Mouse (Mus musculus) kidney, postnatal 0 days (tissue): Measurements from ENCODE around the gene Mmel1. TPM values are rescaled to one million over a fixed set of nuclear protein-coding genes. Genes with fewer than 3 reads are reported as not detected.

Experiments used
- ATAC-seq: fragments of 200-750 bp; cut with Nextera tagmentation; replicated peaks from 2 replicates; pipeline ENCODE4 v1.8.0; 2017; ENCODE audit warnings: low read depth, moderate number of reproducible peaks, moderate TSS enrichment, moderate library complexity; ENCODE audit not compliant: low FRiP score
- DNase-seq: peaks from one replicate; pipeline ENCODE4 v3.0.0-alpha.2; 2016; ENCODE audit warnings: low spot score
- H3K27ac ChIP-seq: fragments of 300-500 bp; sonication (generic); 2 replicates; pipeline ENCODE4 v1.5.1; 2014; ENCODE audit warnings: mild to moderate bottlenecking
- H3K27me3 ChIP-seq: fragments of 300-500 bp; sonication (generic); 2 replicates; pipeline ENCODE4 v1.6.1; 2014; ENCODE audit warnings: low read length, mixed read lengths; ENCODE audit not compliant: insufficient read depth
- H3K36me3 ChIP-seq: fragments of 300-500 bp; sonication (generic); 2 replicates; pipeline ENCODE4 v1.6.1; 2014; ENCODE audit warnings: low read length, mixed read lengths; ENCODE audit not compliant: insufficient read depth
- H3K4me1 ChIP-seq: fragments of 300-500 bp; sonication (generic); replicated peaks from 2 replicates; pipeline ENCODE4 v1.6.1; 2014; ENCODE audit warnings: antibody characterized with exemption, low read length, mixed read lengths; ENCODE audit not compliant: insufficient read depth
- H3K4me2 ChIP-seq: fragments of 300-500 bp; sonication (generic); 2 replicates; pipeline ENCODE4 v1.6.1; 2014; ENCODE audit warnings: mild to moderate bottlenecking, low read length, moderate library complexity, mixed read lengths
- H3K4me3 ChIP-seq: fragments of 300-500 bp; sonication (generic); replicated peaks from 2 replicates; pipeline ENCODE4 v1.5.1; 2014; ENCODE audit warnings: low read depth, low read length
- H3K9ac ChIP-seq: fragments of 300-500 bp; sonication (generic); 2 replicates; pipeline ENCODE4 v1.6.1; 2014; ENCODE audit warnings: low read depth, low read length
- H3K9me3 ChIP-seq: fragments of 300-500 bp; sonication (generic); replicated peaks from 2 replicates; pipeline ENCODE4 v1.6.1; 2016; ENCODE audit warnings: low read length, inconsistent platforms, mixed read lengths
- CTCF ChIP-seq: IDR thresholded peaks from 2 replicates; pipeline ENCODE4 v1.5.1; 2016; ENCODE audit warnings: antibody characterized with exemption, low read depth, mild to moderate bottlenecking, moderate library complexity
- WGBS: fragments of 180-500 bp; shearing (Covaris S2); extraction: QIAGEN DNeasy Blood & Tissue Kit; methylation state at CpG from one replicate; pipeline ENCODE4 v1.1.7; 2014; 5-methylcytosine and 5-hydroxymethylcytosine counted together
- polyA plus RNA-seq: library from polyadenylated mRNA; unstranded; fragments of >200 nt; fragmentation: Nextera tagmentation; extraction: Ambion mirVana; gene quantifications from 2 replicates; pipeline ENCODE4 v1.2.1, GENCODE M21; 2015

Gene Mmel1
- polyA plus RNA-seq, 1 experiment from 2014 or later: not detected

- peak; percentile 69 for DNase-seq
- TF ChIP-seq CTCF: no peak
- WGBS: 28% methylated on average over 5 of the region's 5 CpGs
Observed at GRCm38 (mm10) chr4:154927899-154928337, 58.5 kb downstream of the Mmel1 start.

GRCm38 (mm10) chr4:154928395-154929087, 59.2 kb downstream of the Mmel1 start, which contains the start of gene Tnfrsf14:
TSS of gene Tnfrsf14 (minus strand) at chr4:154928563.
- 49% methylated on average over 12 of the region's 12 CpGs for WGBS
- H3K27me3 ChIP-seq: no peaks in the 10 kb centered on the region; the same call in 1 of the 2 replicates
- H3K9ac ChIP-seq: peak within 1 kb of the TSS; percentile 35; the same call in 1 of the 2 replicates
- no peaks in the 10 kb centered on the region for H3K36me3 ChIP-seq
- peak within 1 kb of the TSS; percentile 10 for H3K4me3 ChIP-seq
- peaks cover 3% of the 10 kb centered on the region for H3K4me1 ChIP-seq
- H3K27ac ChIP-seq: peak within 1 kb of the TSS; percentile 31
- no peaks in the 10 kb centered on the region for H3K9me3 ChIP-seq
- ATAC-seq (no peak), DNase-seq (no peak)
- TF ChIP-seq CTCF: no peak
- peak within 1 kb of the TSS; percentile 42 for H3K4me2 ChIP-seq

More at GRCm38 (mm10) chr4:154927899-154928337, 58.5 kb downstream of the Mmel1 start:
- H3K27ac ChIP-seq: peak overlapping the region; percentile 31; the same call in 1 of the 2 replicates
- peak overlapping the region; percentile 35; the same call in 1 of the 2 replicates for H3K9ac ChIP-seq
- peak overlapping the region; percentile 42 for H3K4me2 ChIP-seq
- no peaks in the 10 kb centered on the region for H3K36me3 ChIP-seq
- no peaks in the 10 kb centered on the region for H3K9me3 ChIP-seq
- no peaks in the 10 kb centered on the region; the same call in none of the 2 replicates for H3K4me1 ChIP-seq
- no peaks in the 10 kb centered on the region; the same call in 1 of the 2 replicates for H3K27me3 ChIP-seq
- no peak for ATAC-seq
- H3K4me3 ChIP-seq: peak overlapping the region; percentile 10

- Histone ChIP-seq H3K27me3 (no peaks in the 10 kb centered on the region; the same call in 1 of the 2 replicates), H3K27ac (no peak overlapping the region), H3K9ac (no peak overlapping the region), H3K4me3 (no peak overlapping the region), H3K4me2 (no peak overlapping the region), H3K4me1 (peaks cover 3% of the 10 kb centered on the region), H3K36me3 (no peaks in the 10 kb centered on the region), H3K9me3 (no peaks in the 10 kb centered on the region)
- no peak for ATAC-seq
- WGBS: 55% methylated on average over 12 of the region's 12 CpGs
- no peak for TF ChIP-seq CTCF
- peak; percentile 8 for DNase-seq
Observed at GRCm38 (mm10) chr4:154929088-154929660, 59.8 kb downstream of the Mmel1 start.

DNA sequence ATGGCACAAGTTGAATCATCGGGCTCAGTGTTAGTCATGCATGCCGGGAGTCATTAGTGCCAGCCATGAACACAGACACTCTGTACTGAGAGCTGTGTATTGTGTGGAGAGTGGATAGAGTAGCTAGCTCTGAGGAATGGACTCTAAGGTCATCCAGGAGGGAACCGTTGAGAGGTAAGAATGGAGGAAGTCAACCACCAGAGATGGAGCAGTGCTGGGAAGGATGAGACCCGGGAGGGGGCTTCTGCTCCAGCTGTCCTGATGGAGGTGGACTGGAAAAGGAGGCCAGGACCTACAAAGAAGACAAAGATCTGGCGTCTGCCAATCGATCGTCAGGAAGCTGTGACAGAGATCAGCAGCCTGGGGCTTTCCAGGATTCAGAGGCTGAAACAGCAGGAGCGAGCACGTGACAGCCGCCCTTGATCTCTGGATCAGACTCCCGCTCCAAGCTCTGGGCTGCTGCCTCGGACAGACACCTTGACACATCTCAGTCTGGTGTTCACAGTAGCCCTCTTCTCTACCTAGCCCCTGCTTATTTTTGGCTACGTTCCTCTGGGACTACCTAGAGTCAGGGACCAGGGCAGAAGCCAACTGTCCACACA, 64.0 kb downstream of the Mmel1 start:
- H3K4me1 ChIP-seq: peaks cover 3% of the 10 kb centered on the region; the same call in 1 of the 2 replicates
- DNase-seq: no peak
- 46% methylated on average over 13 of the region's 13 CpGs for WGBS
- no peak for ATAC-seq
- TF ChIP-seq CTCF: no peak
- no peak overlapping the region for H3K4me2 ChIP-seq
- H3K9ac ChIP-seq: no peak overlapping the region
- no peaks in the 10 kb centered on the region for H3K9me3 ChIP-seq
- no peaks in the 10 kb centered on the region for H3K36me3 ChIP-seq
- H3K27ac ChIP-seq: no peak overlapping the region
- no peak overlapping the region for H3K4me3 ChIP-seq
- no peaks in the 10 kb centered on the region; the same call in 1 of the 2 replicates for H3K27me3 ChIP-seq

GRCm38 (mm10) chr4:154934800-154935199, 65.4 kb downstream of the Mmel1 start:
- DNase-seq (no peak), ATAC-seq (no peak)
- no peak for TF ChIP-seq CTCF
- Histone ChIP-seq H3K36me3 (no peaks in the 10 kb centered on the region), H3K9me3 (no peaks in the 10 kb centered on the region), H3K27me3 (no peaks in the 10 kb centered on the region; the same call in 1 of the 2 replicates), H3K4me1 (0 out of 2 replicates have a peak, but pooled peaks cover 3% of the 10 kb centered on the region), H3K4me2 (no peak overlapping the region), H3K4me3 (no peak overlapping the region), H3K9ac (no peak overlapping the region), H3K27ac (no peak overlapping the region)
- 82% methylated on average over 2 of the region's 2 CpGs for whole genome bisulfite sequencing

DNA sequence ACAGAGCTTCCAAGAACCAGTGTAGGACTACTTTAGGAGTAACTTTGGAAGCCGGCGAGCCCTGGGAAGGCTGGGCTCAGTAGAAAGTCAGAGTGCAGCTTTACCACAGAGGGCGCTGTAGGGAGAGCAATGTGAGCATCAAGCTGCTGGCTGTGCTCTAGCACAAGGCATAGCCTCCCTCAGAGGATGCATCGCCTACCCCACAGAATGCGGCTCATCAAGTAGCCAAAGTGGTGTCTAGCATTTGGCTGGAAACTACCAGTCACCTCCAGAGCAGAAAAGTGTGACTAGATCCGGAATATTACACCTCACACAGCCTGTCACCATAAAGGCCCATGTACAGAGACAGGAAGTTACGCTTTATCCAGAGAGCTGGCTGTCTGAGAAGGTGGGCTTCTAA, 66.4 kb downstream of the Mmel1 start:
- Histone ChIP-seq H3K36me3 (no peaks in the 10 kb centered on the region), H3K27ac (no peak overlapping the region), H3K27me3 (no peaks in the 10 kb centered on the region; the same call in 1 of the 2 replicates), H3K4me2 (no peak overlapping the region), H3K4me1 (0 out of 2 replicates have a peak, but pooled peaks cover 3% of the 10 kb centered on the region), H3K9ac (no peak overlapping the region), H3K9me3 (no peaks in the 10 kb centered on the region), H3K4me3 (no peak overlapping the region)
- ATAC-seq (no peak), DNase-seq (no peak)
- WGBS: 75% methylated on average over 7 of the region's 7 CpGs
- 0 out of 2 replicates have a peak, but pooled peaks have one; percentile 1 for TF ChIP-seq CTCF
